Mouse (Mus musculus): ENCODE measurements around the gene Fabp3.

GRCm38 (mm10) chr4:130270089-130270488, 38.3 kb upstream of the Fabp3 start:
- no peak for TF ChIP-seq CTCF (IDR thresholded peaks at IDR 0.05; ENCODE audit: extremely low read depth, insufficient read length, insufficient replicate concordance, low read depth, low read length)
- no peak for TF ChIP-seq POLR2A (IDR thresholded peaks at IDR 0.05; ENCODE audit: low read depth, low read length)
